Mouse (Mus musculus) heart, postnatal 0 days (tissue): Measurements from ENCODE around the gene Mus81. TPM values are rescaled to one million over a fixed set of nuclear protein-coding genes. Genes with fewer than 3 reads are reported as not detected.

Source experiments
- ATAC-seq: fragments of 200-750 bp; cut with Nextera tagmentation; 2 replicates; pipeline ENCODE4 v1.8.0; 2017; ENCODE audit warnings: low read depth, moderate number of reproducible peaks, moderate library complexity; ENCODE audit not compliant: insufficient read depth
- DNase-seq: peaks from one replicate; pipeline ENCODE4 v3.0.0-alpha.2; 2016; ENCODE audit warnings: low spot score
- H3K27ac ChIP-seq: fragments of 300-500 bp; sonication (generic); 2 replicates; pipeline ENCODE4 v1.5.1; 2014; ENCODE audit warnings: low read depth, mild to moderate bottlenecking
- H3K27me3 ChIP-seq: fragments of 300-500 bp; sonication (generic); 2 replicates; pipeline ENCODE4 v1.6.1; 2014; ENCODE audit warnings: low read length, mixed read lengths; ENCODE audit not compliant: control insufficient read depth, insufficient read depth
- H3K36me3 ChIP-seq: fragments of 300-500 bp; sonication (generic); replicated peaks from 2 replicates; pipeline ENCODE4 v1.6.1; 2014; ENCODE audit warnings: low read length, mixed read lengths; ENCODE audit not compliant: control insufficient read depth, insufficient read depth
- H3K4me1 ChIP-seq: fragments of 300-500 bp; sonication (generic); 2 replicates; pipeline ENCODE4 v1.6.1; 2014; ENCODE audit warnings: antibody characterized with exemption; ENCODE audit not compliant: control insufficient read depth, insufficient read depth
- H3K4me2 ChIP-seq: fragments of 300-500 bp; sonication (generic); 2 replicates; pipeline ENCODE4 v1.6.1; 2014; ENCODE audit warnings: low read depth, mild to moderate bottlenecking, low read length, moderate library complexity
- H3K4me3 ChIP-seq: fragments of 300-500 bp; sonication (generic); 2 replicates; pipeline ENCODE4 v1.5.1; 2014; ENCODE audit warnings: low read depth, low read length
- H3K9ac ChIP-seq: fragments of 300-500 bp; sonication (generic); replicated peaks from 2 replicates; pipeline ENCODE4 v1.6.1; 2014; ENCODE audit warnings: low read depth, low read length, mixed read lengths
- H3K9me3 ChIP-seq: fragments of 300-500 bp; sonication (generic); replicated peaks from 2 replicates; pipeline ENCODE4 v1.6.1; 2016; ENCODE audit warnings: low read length; ENCODE audit not compliant: control insufficient read depth
- CTCF ChIP-seq: IDR thresholded peaks from 2 replicates; pipeline ENCODE4 v1.5.1; 2016; ENCODE audit warnings: antibody characterized with exemption, control low read depth, low read depth
- EP300 ChIP-seq: IDR thresholded peaks from 2 replicates; pipeline ENCODE4 v1.6.1; 2016; ENCODE audit warnings: antibody characterized with exemption, low read depth
- WGBS: fragments of 180-500 bp; shearing (Covaris S2); extraction: QIAGEN DNeasy Blood & Tissue Kit; methylation state at CpG from one replicate; pipeline ENCODE4 v1.1.7; 2014; 5-methylcytosine and 5-hydroxymethylcytosine counted together
- polyA plus RNA-seq: library from polyadenylated mRNA; unstranded; fragments of >200 nt; fragmentation: Nextera tagmentation; extraction: Ambion mirVana; gene quantifications from 2 replicates; pipeline ENCODE4 v1.2.1, GENCODE M21; 2015
- total RNA-seq: library from RNA; depleted of rRNA; stranded (reverse); fragments of >200 nt; gene quantifications from 2 replicates; pipeline ENCODE4 v1.2.3, GENCODE M21; 2014; ENCODE audit warnings: low replicate concordance

The Mus81 gene
- total and polyA plus RNA-seq, 2 experiments from 2014 or later = 36.8 to 45.8 TPM

- peaks cover 24% of the 10 kb centered on the region for H3K4me1 ChIP-seq
- DNase-seq (no peak), ATAC-seq (no peak)
- peaks cover 12% of the 10 kb centered on the region for H3K36me3 ChIP-seq
- WGBS = 67% methylated on average over 12 of the region's 12 CpGs
- H3K4me3 ChIP-seq = peak overlapping the region; percentile 75
- H3K9me3 ChIP-seq = no peaks in the 10 kb centered on the region
- peak overlapping the region; percentile 7; the same call in 1 of the 2 replicates for H3K9ac ChIP-seq
- H3K27ac ChIP-seq = peak overlapping the region; percentile 61; the same call in 1 of the 2 replicates
- TF ChIP-seq EP300 = no peak
- H3K4me2 ChIP-seq = peak overlapping the region; percentile 99
- 0 out of 2 replicates have a peak, but pooled peaks cover 1% of the 10 kb centered on the region for H3K27me3 ChIP-seq
Measured at GRCm38 (mm10) chr19:5455037-5455436, 33.2 kb downstream of the Mus81 start.

GRCm38 (mm10) chr19:5451766-5452165 lies 36.4 kb downstream of the Mus81 start:
- ATAC-seq (no peak), DNase-seq (no peak)
- no peaks in the 10 kb centered on the region for H3K9me3 ChIP-seq
- H3K36me3 ChIP-seq = peaks cover 12% of the 10 kb centered on the region
- no peak overlapping the region for H3K4me3 ChIP-seq
- H3K4me2 ChIP-seq = no peak overlapping the region
- H3K9ac ChIP-seq = no peak overlapping the region
- 71% methylated on average over 6 of the region's 6 CpGs for WGBS
- H3K4me1 ChIP-seq = peaks cover 29% of the 10 kb centered on the region
- H3K27ac ChIP-seq = no peak overlapping the region
- TF ChIP-seq CTCF = no peak
- TF ChIP-seq EP300 = no peak
- H3K27me3 ChIP-seq = peaks cover 29% of the 10 kb centered on the region

GRCm38 (mm10) chr19:5449673-5450072 lies 38.5 kb downstream of the Mus81 start:
- WGBS = 72% methylated on average over 3 of the region's 3 CpGs
- peaks cover 11% of the 10 kb centered on the region for H3K36me3 ChIP-seq
- H3K27ac ChIP-seq = no peak overlapping the region
- DNase-seq (no peak), ATAC-seq (no peak)
- H3K27me3 ChIP-seq = peaks cover 32% of the 10 kb centered on the region
- no peak overlapping the region for H3K4me2 ChIP-seq
- peaks cover 16% of the 10 kb centered on the region; the same call in 1 of the 2 replicates for H3K4me1 ChIP-seq
- no peak overlapping the region for H3K9ac ChIP-seq
- TF ChIP-seq CTCF (no peak), EP300 (no peak)
- no peaks in the 10 kb centered on the region for H3K9me3 ChIP-seq
- H3K4me3 ChIP-seq = no peak overlapping the region

GRCm38 (mm10) chr19:5448354-5449150 lies 39.6 kb downstream of the Mus81 start:
- no peak for DNase-seq
- H3K4me1 ChIP-seq = peaks cover 16% of the 10 kb centered on the region; the same call in 1 of the 2 replicates
- H3K27ac ChIP-seq = no peak overlapping the region
- H3K9ac ChIP-seq = no peak overlapping the region
- peaks cover 32% of the 10 kb centered on the region for H3K27me3 ChIP-seq
- WGBS = 4% methylated on average over 36 of the region's 36 CpGs
- ATAC-seq = no peak
- peak overlapping the region; percentile 55 for H3K4me3 ChIP-seq
- TF ChIP-seq EP300 (no peak), CTCF (no peak)
- no peaks in the 10 kb centered on the region for H3K9me3 ChIP-seq
- peak overlapping the region; percentile 95 for H3K4me2 ChIP-seq
- peaks cover under 1% of the 10 kb centered on the region; the same call in 1 of the 2 replicates for H3K36me3 ChIP-seq

- H3K4me1 ChIP-seq = peaks cover 16% of the 10 kb centered on the region; the same call in 1 of the 2 replicates
- TF ChIP-seq CTCF (no peak), EP300 (no peak)
- H3K27me3 ChIP-seq = peaks cover 32% of the 10 kb centered on the region
- peak within 1 kb of the TSS; percentile 55 for H3K4me3 ChIP-seq
- WGBS = under 1% methylated on average over 64 of the region's 70 CpGs
- no peaks in the 10 kb centered on the region for H3K9me3 ChIP-seq
- H3K27ac ChIP-seq = no peak within 1 kb of the TSS
- peak within 1 kb of the TSS; percentile 95 for H3K4me2 ChIP-seq
- H3K36me3 ChIP-seq = no peaks in the 10 kb centered on the region
- ATAC-seq (peak; percentile 36), DNase-seq (no peak)
- no peak within 1 kb of the TSS for H3K9ac ChIP-seq
Measured at GRCm38 (mm10) chr19:5447515-5448353, 40.5 kb downstream of the Mus81 start, which contains the start of gene Fosl1. Fosl1 (plus strand) TSS chr19:5447547.
